In the genomic region with DNA sequence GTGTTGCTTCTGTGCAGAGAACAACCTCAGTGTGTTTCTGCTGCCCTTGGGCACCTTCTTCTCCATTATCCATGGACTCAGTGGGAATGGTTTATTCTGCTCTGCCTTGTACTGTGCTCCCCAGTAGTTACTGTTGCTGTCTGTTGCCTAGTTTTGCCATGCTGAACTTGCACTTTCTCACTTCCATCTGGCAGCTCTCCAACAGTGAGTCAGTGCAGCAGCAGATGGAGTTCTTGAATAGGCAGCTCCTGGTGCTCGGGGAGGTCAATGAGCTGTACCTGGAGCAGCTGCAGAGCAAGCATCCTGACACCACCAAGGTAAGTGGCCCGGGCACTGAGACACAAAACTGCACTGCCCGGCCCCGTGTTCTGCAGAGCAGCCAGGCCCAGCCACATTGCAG, we compare ENCODE assay signal across 8 mouse cellular contexts. TPM values are rescaled to one million over a fixed set of nuclear protein-coding genes. Genes with fewer than 3 reads are reported as not detected.
DNase-seq lines count a peak whose midpoint lies in the region.

No protein-coding gene starts in this region.

- peak; percentile 49 to 72 for DNase-seq in layer of hippocampus, adult 18-20 months (ENCODE audit: low spot score in 2 of 2)
- DNase-seq in layer of hippocampus, adult 9-10 months (ENCODE audit: low spot score), result no peak
- DNase-seq in adrenal gland, postnatal 10 days, result peak; percentile 63
- DNase-seq in frontal cortex, adult 2 months (ENCODE audit: extremely low spot score in 1 of 2, low spot score in 1 of 2), result peak; percentile 62 to 72
- peak; percentile 59 to 74 for DNase-seq in left cerebral cortex, postnatal 25 days (ENCODE audit: low spot score in 2 of 2)
- DNase-seq in thymus, postnatal 4 days, result no peak
- DNase-seq in spleen, postnatal 4 days (ENCODE audit: low spot score in 2 of 2), result no peak
- no peak for DNase-seq in spleen, adult 12 weeks (ENCODE audit: low spot score)

- intact Hi-C loops in left cerebral cortex, postnatal 25 days (cut with DNase I), result no loop called here

RNA-seq across cellular contexts. Expression of a gene that starts 17.8 kb away (rescaled TPM):
- total RNA-seq in layer of hippocampus, adult 18-20 months (2021), result not detected
- 1 to 10 TPM; 1.4 to 2.1 TPM for total RNA-seq in adrenal gland, postnatal 10 days (2021)
- 0.36 and 0.57 TPM in 2 replicates for polyA plus RNA-seq in frontal cortex, adult 2 months (2012; rRNA removed)
- total RNA-seq in left cerebral cortex, postnatal 25 days (2021), result not detected

RNA-seq across cellular contexts. Expression of a gene that starts 18.2 kb away (rescaled TPM):
- 1 to 10 TPM in 1 of 2 experiments, under 1 TPM in 1; 0.87 to 1.2 TPM for total RNA-seq in layer of hippocampus, adult 18-20 months (2021)
- total RNA-seq in adrenal gland, postnatal 10 days (2021), result under 1 TPM; 0.18 to 0.33 TPM
- 1.8 and 1.9 TPM in 2 replicates for polyA plus RNA-seq in frontal cortex, adult 2 months (2012; rRNA removed)
- total RNA-seq in left cerebral cortex, postnatal 25 days (2021), result 1 to 10 TPM in 1 of 2 experiments, under 1 TPM in 1; 0.89 to 1.7 TPM

RNA-seq across cellular contexts. Expression of a gene that starts 40.7 kb away (rescaled TPM):
- 10 to 100 TPM; 44.7 to 46.0 TPM for total RNA-seq in layer of hippocampus, adult 18-20 months (2021)
- 10 to 100 TPM; 15.5 to 20.7 TPM for total RNA-seq in adrenal gland, postnatal 10 days (2021)
- polyA plus RNA-seq in frontal cortex, adult 2 months (2012; rRNA removed), result 31.0 and 33.7 TPM in 2 replicates
- 10 to 100 TPM; 49.3 to 56.4 TPM for total RNA-seq in left cerebral cortex, postnatal 25 days (2021)

RNA-seq across cellular contexts. Expression of a gene that starts 59.9 kb away (rescaled TPM):
- total RNA-seq in layer of hippocampus, adult 18-20 months (2021), result not detected
- total RNA-seq in adrenal gland, postnatal 10 days (2021), result 1 to 10 TPM in 1 of 2 experiments, under 1 TPM in 1; 0.66 to 4.4 TPM
- polyA plus RNA-seq in frontal cortex, adult 2 months (2012; rRNA removed), result 0.08 TPM in 1 of 2 replicates, not detected in the other
- total RNA-seq in left cerebral cortex, postnatal 25 days (2021), result not detected

Comparison
In these comparisons a context has a peak if more than half of its experiments do, and no peak if none do; other contexts are left out.
1. DNase-seq: peak in layer of hippocampus, adult 18-20 months (2 of 2), adrenal gland, postnatal 10 days (single experiment), frontal cortex, adult 2 months (2 of 2) and left cerebral cortex, postnatal 25 days (2 of 2); none in layer of hippocampus, adult 9-10 months (single experiment), thymus, postnatal 4 days (single experiment), spleen, postnatal 4 days (0 of 2) and spleen, adult 12 weeks (single experiment).